Mouse (Mus musculus) spleen, postnatal 4 days (tissue): ENCODE results near the gene Stk39.

ENCODE experiments used
- DNase-seq, 2 experiments: peaks; one replicate each; pipeline ENCODE4 v3.0.0; 2022; ENCODE audit warnings: low spot score in 2 of 2

Gene Stk39

DNA sequence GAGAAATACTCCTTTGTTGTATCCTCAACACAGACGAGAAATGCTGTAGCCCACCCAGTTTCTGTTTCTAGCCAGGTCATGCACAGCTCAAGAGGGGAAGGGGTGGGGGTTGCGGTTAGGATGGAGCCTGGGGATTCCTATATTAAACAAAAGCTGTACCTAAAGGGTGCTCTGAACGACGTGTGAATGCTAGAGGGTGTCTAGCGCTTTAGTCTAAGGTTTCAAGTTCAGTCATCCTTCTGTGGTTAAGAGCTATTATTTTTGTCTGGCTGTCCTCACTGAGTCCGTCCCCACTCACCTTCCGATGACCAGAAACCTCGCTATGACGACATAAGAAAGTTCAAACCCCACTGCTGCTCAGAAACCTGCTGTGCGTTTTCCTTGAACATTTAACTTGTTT is 182.9 kb downstream of the Stk39 start:
- DNase-seq: no peak

DNA sequence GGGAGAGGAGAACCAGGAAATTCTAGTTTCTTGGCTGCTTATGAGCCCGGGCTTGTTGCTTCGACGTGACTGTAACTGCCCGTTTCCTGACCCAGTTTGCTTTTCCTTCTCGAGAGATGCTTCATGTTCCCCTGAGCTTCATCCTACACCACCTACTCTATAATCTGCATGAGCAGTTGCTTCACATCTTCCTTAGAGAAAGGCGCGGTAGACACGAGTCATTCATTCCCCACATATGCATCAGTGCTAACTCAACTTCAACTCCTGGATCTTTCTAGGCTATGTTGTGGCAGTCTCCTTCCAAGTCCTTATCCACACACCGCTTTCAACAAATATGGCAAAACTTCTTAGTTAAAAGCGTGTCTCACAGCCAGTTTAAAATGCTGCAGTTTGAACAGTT is 184.0 kb downstream of the Stk39 start:
- no peak for DNase-seq

DNA sequence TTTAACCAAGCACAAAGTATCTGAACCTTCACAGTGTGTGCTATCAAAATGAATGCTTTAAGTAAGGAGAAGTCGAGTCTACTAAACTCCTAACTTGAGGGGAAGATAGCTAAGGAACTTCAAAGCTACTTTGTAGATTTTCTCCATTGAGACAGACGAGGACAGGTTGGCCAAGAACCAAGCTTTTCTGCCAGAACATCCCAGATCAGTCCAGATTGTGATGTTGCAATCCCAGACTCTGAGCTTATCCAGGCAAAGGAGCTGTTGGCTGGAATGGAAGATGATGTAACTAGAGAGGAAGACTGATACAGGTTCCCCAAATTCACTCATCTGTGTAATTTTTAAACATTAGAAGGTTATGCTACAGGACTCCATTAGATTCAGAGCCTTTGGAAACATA is 187.7 kb downstream of the Stk39 start:
- no peak for DNase-seq

DNA sequence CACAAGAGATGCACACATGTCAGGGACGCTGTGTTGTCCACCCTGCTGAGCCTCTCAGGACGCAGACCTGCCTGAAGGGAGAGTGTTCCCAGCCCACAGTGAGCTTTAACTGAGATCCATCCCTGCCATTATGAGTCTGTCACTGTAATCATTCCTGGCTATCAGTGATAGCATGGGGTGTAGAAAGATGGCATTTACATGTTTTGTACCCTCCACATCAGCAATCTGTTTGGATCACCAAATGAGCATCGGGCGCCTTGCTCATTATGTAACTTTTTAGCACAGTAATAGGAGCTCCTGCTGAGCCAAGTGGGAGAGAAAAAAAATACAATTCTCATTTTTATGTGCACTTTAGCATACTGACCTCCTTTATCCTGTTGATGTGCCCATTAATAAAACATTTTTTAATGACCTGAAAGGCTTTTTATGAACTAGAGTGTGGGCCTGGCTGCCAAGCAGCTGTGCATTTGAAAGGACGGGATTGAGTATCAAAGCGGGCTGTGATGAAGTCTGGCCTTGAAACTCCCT is 189.0 kb downstream of the Stk39 start:
- no peak for DNase-seq

- DNase-seq: no peak
Measured at GRCm38 (mm10) chr2:68281575-68281974, 190.5 kb downstream of the Stk39 start.

DNA sequence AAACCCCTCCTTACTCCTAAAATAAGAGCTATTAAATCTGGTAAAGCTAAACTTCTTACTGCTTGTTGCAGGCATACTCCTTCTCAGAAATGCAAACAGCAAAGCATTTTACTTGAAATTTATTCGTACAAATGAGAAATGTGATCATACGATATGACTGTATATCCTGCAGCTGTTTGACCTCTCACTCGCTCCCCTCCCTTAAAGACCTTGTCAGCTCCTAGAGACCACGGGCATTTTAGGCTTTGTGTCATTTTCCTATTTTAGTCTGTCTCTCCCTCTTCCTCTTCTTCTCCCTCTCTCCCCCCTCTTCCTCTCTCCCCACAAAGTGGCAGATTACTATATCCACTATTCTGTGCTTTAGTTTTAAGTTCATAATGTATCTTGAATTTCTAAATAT is 200.8 kb downstream of the Stk39 start:
- no peak for DNase-seq

DNA sequence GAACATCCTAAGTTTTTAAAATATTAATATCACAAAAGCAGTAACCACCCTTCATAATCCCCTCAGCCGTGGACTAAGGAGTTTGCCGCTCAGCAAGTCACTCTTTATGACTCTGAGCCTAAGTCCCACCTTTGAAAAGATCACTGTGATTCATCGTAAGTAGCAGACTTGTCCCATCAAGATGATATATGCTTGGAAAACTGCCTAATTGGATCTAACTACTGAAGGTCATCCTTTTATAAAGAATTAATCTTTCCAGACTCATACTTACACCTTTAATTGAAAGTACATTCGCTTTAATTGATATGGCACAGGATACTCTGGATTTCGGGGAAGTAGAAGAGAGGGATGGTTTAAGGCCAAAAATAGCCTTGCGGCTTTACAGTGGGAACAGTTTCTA is 201.2 kb downstream of the Stk39 start:
- DNase-seq: no peak

DNA sequence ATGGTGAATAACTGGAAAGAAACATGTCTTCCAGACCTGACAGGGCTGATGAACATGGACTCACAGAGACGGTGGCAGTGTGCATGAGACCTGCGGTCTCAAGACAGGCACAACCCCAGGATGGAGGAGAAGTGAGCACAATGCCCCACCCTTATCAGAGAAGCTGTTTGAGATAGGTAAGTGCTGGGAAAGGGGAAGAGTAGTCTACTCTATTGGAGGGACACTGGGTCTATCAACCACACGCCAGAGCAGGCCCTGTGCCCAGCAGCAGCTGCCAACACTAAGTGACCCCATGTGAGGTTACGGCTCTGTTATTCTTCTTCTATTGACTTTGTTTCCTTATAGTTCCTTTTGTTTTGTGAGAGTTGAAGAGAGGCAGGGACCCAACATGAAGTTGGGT is 202.4 kb downstream of the Stk39 start:
- no peak for DNase-seq

DNA sequence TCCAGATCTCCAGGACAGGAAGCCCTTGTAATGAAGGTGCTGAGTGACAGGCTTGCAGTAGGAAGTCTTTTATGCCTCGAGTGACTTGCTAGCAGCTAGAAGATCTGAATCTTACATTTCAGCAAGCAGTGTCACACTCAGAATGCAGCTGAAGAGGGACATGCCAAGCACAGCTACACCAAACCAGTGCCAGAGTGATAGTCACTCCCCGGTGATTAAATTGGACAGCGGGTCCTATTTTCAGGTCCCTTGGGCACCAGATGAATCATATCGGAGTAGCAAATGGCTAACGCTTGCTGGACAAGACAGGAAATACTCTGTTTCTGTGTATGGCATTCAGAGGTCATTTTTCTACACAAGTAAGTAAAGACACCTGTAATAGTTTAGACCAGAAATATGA is 207.2 kb downstream of the Stk39 start:
- DNase-seq: no peak

- DNase-seq: no peak
Measured at GRCm38 (mm10) chr2:68260911-68261310, 211.2 kb downstream of the Stk39 start.

- DNase-seq: no peak
Measured at GRCm38 (mm10) chr2:68257571-68257970, 214.5 kb downstream of the Stk39 start.

GRCm38 (mm10) chr2:68256472-68256871 is 215.6 kb downstream of the Stk39 start:
- DNase-seq: no peak

DNA sequence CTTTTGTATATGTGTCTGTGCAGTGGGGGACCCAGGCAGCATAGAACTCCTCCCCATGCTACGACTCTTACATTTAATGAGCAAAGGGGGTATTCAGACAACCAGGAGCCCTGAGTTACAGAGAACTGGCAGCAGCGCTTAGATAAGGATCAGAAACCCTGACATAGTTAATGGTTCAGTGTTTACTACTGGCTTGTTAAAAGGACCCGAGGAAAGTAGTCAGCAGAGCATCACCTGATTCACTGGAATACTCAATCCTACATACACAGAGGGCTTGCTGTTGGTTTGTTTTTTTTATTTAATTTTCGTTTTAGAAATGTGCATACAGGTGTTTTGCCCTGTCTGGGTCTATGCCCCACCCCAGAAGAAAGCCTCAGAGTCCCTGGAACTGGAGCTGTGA is 217.3 kb downstream of the Stk39 start:
- DNase-seq: no peak

DNA sequence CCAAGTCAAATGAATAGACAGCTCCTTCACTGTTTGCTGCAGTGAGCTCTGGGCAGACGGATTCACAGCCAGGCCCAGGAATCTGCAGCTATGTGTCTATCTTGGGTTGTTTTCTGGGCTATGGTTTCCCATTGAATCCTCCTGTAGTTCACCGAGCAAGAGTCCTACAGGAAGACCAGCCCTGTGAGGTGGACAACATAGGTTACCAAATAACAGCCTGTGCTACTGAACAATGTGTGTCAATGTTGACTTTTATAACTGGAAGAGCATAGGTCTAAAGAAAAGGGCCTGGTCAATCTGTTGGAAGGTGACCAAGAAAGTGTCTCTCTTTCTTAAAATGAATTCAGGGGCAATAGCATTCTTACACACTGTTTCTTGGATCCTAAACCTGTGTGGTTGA is 218.8 kb downstream of the Stk39 start:
- DNase-seq: no peak

- DNase-seq: no peak
Measured at GRCm38 (mm10) chr2:68252048-68252758, 219.9 kb downstream of the Stk39 start.

DNA sequence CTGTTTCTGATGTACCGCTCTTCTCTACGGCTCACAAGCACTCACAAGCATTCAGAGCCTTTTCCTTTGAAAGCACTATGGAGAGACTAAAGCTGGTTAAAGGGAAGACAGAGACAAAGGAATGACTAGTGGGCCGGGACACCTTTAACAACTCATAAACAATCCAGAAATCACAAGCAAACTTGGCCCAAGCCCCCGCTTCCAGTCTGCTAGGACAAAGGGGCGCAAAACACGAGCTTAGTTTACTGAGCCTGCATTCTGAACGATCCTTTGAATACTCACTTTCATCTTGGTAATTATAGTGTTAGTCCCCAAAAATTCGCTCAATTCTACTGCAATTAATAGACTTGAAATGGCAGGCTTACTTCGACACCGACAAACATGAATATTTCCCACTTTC is 221.2 kb downstream of the Stk39 start:
- no peak for DNase-seq

- DNase-seq: no peak
Measured at GRCm38 (mm10) chr2:68249855-68250424, 222.1 kb downstream of the Stk39 start.

GRCm38 (mm10) chr2:68246284-68246683 is 225.8 kb downstream of the Stk39 start:
- DNase-seq: no peak

DNA sequence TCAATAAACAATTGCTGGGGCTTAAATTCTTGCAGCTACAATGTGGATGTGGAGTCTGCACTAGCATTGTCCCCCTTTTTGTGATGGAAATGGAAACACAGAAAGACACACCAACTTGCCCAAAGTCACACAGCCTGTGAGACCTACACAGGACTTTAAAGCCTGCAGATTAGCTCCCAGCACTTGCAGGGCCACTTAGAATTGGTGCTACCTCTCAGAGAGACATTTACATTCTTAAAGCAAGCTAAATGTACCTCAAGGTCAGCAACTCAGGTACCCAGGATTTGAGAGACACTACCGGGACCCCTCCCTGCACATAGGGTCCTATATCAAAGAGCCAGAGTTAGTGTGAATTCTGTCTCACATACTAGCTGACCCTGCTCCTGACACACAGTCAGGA is 227.5 kb downstream of the Stk39 start:
- DNase-seq: no peak

- DNase-seq: no peak
Measured at GRCm38 (mm10) chr2:68243879-68244553, 228.1 kb downstream of the Stk39 start.

DNA sequence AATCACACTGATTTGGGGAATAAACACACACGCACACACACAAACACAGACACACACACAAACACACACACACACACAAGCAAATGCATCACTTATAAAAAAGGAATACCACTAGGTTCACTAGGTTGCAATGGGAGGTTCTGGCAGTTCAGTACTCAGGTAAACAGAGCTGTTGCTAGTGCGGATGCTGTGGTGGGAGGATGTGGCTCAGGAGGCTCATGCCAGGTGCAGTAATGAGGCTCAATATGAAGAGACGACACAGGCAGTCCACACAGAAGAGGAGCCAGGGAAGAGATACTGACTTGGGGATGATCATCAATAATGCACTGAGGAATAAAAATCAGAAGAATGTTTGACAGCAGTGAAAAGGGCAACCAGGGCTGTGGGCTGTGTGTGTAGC is 228.8 kb downstream of the Stk39 start:
- DNase-seq: no peak

GRCm38 (mm10) chr2:68242069-68242468 is 230.0 kb downstream of the Stk39 start:
- DNase-seq: no peak

DNA sequence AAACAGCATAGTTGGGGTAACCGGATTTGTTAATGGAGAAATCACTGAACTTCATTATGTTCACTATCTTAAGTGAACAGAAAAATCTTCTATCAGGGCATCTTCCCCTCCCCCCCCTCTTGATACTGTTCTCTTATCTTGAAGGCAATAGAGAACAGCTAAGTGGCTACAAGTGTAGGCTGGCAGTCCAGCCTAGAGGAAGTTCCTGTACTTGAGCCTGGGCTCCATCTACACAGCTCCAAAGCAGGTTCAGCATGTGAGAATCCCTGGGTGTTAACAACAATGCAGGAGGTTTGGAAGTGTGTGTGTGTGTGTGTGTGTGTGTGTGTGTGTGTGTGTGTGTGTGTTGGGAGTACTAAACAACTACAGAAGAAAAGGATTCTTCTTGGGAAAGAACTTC is 230.4 kb downstream of the Stk39 start:
- DNase-seq: no peak
